Mouse (Mus musculus): ENCODE results near the gene Pigr.
A peak's percentile ranks its signal among the peaks of the same experiment; 100 is the strongest.

The Pigr gene

DNA sequence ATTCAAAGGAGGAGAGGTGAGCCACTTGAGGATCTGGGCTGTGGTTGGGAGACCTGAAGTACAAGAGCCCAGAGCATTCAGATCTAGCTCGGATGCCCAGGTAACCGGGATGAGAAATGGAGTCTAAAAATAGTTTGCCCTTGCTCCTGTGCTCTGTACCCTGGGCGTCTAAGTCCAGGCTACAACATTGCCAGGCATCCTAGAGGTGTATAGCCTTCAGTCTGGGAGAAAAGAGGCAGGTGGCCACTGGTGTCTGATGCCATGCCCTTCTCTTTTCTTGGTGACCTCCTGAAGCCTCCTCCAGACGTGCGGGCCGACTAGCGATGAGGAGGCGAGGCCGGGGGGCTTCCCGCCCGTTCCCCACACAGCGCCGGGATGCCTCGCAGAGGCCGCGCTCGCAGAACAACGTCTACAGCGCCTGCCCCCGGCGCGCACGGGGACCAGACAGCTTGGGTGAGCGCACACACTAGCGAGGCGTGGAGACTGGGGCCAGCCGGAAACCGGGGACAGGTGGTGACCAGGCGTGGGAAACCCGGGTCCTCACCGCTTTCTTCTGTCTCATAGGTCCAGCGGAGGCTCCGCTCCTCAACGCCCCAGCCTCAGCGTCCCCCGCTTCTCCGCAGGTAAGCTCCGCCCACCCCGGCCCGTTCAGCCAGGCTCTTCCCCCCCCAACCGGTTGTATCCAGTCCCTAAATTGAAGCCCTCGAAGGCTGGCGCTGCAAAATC, 51.6 kb downstream of the Pigr start:
- peak; percentile 36 for DNase-seq (ENCODE audit: low read depth, low spot score)

DNA sequence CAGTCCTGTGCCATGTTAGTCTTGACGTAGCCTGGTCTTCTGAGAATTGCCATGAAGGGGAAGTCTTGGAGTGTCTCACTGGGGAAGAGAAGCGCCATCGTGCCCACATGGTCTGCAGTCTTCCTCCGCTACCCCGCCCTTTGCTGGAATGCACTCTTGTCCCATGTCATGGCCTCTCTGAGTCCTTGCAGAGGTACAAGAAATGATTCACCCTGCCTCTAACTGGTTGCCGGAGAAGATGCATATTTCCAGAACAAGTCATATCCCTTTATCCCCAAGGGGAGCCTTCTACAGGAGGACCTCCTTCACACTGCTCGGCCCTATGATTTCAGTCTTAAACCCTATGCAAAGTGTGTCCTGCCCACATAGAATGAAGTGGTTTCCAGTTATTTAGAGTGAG, 53.4 kb downstream of the Pigr start:
- no peak for DNase-seq (ENCODE audit: low read depth, low spot score)

DNA sequence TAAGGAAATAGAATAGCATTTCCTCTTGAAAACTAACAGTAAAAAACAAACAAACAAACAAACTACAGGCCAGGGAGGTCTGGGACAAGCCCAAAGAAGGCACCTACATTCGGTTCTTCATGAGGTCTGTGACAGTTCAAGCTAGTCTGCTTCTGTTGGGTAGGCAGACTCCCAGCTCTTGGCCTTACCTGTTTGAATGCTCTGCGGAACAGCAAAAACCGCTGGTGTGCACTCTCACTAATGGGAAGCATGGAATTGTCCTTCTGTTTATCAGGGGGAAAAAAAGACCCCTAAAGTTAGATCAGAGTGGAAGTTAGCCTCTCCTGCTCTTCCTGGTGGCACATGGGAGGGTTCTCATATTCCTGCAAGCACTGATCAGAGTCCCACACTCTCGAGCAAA, 56.7 kb downstream of the Pigr start:
- no peak for DNase-seq (ENCODE audit: low read depth, low spot score)

DNA sequence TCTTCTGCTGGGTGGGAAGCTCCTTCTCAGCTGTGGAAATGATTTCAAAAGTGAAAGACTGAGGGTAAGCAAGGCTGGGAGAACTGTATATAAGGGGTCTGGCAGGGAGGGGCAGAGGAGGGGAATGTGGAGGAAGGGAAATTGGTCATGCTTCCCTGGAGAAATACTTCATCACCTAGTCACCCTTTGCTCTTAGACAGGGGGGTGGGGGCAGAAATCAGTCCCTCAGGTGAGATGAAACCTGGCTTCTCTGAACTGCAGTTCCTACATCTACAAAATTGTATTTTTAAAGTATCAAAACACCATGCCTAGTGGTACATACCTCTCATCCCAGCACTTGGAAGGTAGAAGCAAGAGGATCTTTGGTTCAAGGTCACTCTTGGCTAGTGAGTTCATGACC, 60.9 kb downstream of the Pigr start, which contains the start of gene Il24:
Gene Il24, minus strand, starts transcription at position 101 of the 400 bp plus-strand sequence.
- DNase-seq (ENCODE audit: low read depth, low spot score) = no peak

DNA sequence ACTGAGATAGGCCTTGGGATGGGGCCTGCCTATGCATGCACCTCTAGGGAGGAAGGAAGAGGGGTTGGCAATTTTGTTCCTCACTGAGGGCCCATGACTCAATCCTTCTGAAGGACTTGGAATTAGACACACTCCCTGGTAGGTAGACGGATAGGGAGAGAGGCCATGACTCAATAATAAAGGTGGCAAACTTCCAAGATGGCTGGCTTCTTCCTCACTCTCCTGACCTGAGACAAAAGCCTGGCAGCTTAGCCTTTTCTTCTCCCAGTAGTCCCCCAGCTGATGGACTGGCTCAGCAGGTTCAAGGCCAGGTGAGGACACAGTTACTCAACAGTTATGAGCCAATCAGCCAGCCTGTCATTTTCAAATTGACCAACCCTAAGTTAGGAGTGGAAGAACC, 66.0 kb downstream of the Pigr start:
- DNase-seq (ENCODE audit: low read depth, low spot score) = no peak

DNA sequence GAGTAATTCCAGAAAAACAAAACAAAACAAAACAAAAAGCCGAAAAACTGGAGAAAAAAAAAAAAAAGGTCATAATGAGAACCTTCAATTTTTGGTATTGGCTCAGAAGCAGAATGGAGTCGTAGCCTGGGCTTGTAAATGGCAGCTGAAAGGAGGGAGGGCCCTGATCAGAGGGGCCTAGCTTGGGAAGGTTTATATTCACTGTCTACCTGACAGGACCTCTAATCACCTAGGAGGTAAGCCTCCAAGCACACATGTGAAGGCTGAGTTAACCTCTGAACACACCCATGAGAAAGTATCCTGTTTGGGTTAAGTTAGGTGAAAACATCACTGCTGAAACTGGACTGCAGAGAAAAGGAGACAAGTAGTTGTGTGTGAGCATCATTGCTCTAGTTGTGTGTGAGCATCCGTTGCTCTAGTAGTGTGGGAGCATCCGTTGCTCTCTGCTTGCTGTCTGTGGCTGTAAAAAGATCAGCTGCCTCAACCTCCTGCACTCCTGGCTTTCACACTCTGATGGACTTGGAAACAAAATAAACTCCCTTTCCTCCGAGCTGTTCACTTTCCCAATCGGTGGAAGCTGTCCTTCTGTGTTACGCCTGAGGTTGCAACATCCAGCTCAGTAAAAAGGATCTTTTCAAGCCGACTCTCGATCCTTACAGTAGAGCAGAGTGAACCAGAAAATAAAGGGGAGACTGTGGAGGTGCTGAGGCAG, 67.0 kb downstream of the Pigr start:
- no peak for DNase-seq (ENCODE audit: low read depth, low spot score)

DNA sequence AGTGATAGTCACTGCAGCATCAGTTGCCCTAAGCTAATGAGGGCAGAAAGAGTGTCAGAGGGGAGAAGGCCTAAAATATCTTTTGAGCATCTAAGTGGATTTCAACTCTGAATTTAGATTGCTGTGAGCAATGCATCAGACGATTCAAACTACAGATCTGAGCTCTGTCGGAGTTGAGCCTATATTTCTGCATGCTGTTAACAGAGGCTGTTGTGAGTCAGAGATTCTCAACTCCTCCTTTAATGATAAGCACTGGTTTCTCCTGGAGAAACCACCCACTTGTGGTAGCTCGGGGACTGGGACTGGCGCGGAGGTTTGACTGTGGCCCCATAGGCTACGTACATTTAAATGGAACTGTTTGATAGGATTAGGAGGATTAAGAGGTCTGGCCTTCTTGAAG, 68.0 kb downstream of the Pigr start:
- DNase-seq (ENCODE audit: low read depth, low spot score) = no peak

Measured in ES-CJ7 (cell line).